Mouse (Mus musculus): ENCODE results near the gene Ehmt2. TPM values are rescaled to one million over a fixed set of nuclear protein-coding genes. Genes with fewer than 3 reads are reported as not detected.

Ehmt2 gene
- polyA plus RNA-seq (2017; shearing (Covaris generic)) = 45.6 TPM

DNA sequence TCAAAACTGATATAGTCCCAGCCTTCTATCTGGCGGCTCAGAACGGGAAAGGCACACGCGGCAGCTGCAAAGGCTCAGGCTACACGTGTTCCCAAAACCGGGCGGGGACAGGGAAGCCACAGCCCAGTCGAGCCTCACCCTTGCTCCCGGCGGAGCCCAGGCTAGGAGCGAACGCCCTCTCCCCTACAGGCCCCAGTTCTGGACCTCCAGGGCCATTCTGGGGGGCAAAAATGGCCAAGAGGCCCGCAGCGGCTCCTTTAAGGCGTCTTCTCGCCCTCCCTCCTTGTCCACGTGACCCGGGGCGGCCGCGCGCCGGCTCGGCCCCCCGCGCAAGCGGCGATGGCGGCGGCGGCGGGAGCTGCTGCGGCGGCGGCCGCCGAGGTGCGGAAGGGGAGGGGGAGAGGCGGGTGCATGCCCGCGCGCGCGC lies at the start of gene Ehmt2, which contains the start of gene C2:
Gene Ehmt2, plus strand, starts transcription at position 310 of the 427 bp plus-strand sequence.
Gene C2, minus strand, starts transcription at position 106 of the 427 bp plus-strand sequence.

DNA sequence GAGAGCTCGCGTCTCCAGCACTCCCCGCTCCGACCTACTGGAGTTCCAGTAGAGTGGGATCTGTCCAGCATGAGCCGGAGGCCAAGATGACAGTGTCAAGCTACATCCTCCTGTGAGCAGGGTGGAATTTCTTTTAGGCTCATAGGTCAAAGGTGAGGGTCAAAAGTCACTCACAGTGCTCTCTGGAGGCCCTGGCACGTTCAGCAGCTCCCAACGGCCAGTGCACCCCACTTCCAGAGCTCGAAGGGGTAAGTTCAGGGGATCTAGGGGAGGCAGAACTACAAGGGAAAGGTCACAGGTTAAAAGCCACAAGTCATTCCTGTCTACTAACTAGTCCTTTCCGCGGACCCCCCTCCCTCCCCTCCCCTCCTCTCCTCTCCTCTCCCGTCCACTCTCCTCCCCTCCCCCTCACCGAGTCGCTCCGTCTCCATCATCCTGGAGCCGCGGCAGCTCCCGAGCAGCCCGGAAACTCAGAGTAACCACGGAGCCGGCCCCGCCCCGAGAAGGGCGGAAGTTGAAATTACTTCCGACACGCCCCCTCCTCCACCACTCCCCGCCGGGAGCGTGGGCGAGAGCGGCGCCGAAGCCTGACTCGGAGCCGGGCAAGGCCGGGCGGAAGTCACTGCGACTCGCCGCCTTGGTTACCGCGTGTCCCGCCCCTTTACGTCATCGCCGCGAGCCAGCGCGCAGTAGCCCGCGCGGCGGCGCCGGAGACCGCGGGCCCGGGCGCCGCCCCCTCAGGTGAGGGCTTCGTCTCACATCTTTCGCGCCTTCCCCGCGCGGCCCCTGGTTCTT lies 48.4 kb upstream of the Ehmt2 start, which contains the start of the genes Skiv2l and Nelfe:
Gene Skiv2l, minus strand, starts transcription at position 489 of the 795 bp plus-strand sequence.
Gene Nelfe, plus strand, starts transcription at position 670 of the 795 bp plus-strand sequence.

DNA sequence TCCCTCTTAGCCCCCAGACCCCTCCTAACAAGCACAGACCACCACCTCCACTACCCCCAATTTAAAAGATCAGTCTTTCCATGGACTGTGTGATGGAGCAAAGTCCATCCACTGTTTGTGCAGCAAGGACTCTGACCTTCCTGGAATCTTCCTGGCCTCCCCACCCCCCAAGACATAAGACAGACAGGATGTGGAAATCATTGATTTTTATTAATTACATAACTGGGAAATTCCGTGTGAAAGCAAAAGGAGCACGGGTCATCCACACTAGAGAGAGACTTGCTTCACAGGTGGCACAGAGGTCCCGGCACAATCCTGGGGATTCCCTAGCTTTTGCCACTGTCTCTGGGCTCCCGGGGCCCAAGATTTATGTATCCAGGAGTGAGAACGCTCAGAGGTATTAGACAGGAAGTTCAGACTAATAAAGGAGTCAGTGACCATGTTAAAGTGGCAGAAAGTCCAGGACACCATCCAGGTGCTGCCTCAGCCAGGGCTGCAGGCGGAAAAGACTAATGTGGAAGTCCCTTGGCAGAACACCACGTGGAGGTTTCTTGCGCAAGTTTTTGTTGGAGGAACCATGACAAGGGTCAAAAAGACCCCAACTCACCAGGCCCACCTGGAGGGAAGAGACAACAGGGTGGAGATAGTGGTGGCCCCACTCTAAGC lies 35.7 kb upstream of the Ehmt2 start, which contains the start of gene Cfb:
Gene Cfb, minus strand, starts transcription at position 103 of the 666 bp plus-strand sequence.

DNA sequence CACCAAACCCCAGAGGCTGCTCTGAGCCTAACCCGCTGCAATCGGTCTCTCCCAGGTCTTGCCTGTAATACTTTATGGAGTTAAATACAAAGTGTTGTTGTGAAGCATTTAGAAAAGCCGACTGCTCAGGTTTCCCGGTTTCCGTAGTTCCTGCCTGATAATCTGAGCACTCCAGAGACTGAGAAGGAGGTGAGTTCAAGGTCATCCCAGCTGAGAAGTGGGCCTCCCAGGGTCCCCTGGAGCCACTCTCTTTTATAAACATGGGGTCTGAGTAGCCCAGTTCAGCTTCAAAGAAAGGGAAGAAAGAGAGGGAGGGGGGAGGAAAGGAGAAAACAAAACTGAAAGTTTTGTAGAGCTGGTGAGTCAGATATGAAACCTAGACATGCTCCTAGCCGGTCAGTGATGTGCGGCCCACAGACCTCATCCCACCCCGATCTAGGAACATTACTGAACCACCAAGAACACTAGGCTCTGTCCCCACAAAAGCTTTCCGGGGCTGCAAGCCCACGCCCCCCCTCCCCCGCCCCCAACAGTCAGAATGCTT lies 18.9 kb upstream of the Ehmt2 start, which contains the start of gene Zbtb12:
Gene Zbtb12, plus strand, starts transcription at position 148 of the 544 bp plus-strand sequence.

DNA sequence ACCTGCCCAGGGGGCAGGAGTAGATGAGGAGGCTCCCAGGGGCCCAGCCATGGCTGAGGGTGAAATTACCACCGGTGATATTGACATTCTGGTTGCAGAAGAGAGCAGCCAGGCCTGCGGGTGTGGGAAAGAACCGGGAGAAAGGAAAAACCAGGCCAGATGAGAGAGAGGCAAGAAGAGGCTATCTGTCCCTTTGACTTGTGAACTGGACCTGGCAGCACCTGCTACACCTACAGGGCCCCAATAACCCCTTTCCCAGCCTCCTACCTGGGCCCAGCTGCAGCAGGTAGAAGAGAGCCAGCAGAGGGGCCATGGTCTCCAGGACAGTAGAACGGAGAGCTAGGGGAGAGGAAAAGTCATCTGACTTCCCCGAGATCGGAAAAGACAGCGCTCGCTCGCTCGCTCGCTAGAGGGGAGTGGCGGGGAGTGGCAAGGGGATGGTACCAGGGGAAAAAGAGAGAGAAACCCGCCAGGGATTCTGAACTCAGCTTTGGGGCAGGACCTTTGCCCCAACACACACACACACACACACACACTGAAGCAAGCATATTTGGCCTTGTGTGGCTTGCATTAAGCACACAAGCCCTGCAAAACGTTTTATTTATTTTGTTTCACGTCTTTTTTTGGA lies 16.5 kb upstream of the Ehmt2 start, which contains the start of gene Gm20547:
Gene Gm20547, minus strand, starts transcription at position 360 of the 628 bp plus-strand sequence.

DNA sequence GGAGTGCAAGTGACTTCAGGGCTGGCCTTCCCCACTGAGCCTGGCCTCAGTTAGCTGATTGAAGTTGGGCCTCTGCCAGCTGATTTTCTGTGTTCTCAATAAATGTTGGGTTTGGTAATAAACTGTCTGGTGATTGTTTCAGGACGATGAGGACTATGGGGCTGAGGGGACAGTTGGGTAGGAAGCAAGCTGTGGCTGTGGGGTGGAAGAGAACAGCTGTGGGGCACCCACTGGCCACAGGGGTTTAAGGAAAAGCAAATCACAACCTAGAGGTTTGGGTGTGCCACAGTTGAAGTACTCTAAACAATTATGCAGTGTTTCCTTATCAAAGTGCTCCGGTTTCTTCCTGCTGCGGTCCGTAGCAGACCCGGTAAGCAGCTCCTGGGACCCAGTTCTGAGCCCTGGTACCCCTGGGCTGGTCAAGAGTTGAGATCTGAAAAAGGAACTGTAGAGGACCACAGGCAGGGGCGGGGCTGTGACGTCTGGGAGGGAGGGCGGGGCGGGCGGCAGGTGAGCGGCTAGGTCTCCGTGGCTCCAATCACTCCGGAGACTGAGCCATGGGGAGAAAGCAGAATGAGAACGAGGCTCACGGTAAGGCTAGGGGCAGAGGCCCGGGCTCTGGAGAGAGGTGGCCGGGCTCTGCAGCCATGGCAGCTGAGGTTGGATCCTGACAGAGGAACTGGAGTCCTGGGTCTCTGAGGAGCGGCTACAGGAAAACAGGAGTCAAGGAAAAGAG lies 15.8 kb downstream of the Ehmt2 start, which contains the start of gene Slc44a4:
Gene Slc44a4, plus strand, starts transcription at position 537 of the 736 bp plus-strand sequence.

DNA sequence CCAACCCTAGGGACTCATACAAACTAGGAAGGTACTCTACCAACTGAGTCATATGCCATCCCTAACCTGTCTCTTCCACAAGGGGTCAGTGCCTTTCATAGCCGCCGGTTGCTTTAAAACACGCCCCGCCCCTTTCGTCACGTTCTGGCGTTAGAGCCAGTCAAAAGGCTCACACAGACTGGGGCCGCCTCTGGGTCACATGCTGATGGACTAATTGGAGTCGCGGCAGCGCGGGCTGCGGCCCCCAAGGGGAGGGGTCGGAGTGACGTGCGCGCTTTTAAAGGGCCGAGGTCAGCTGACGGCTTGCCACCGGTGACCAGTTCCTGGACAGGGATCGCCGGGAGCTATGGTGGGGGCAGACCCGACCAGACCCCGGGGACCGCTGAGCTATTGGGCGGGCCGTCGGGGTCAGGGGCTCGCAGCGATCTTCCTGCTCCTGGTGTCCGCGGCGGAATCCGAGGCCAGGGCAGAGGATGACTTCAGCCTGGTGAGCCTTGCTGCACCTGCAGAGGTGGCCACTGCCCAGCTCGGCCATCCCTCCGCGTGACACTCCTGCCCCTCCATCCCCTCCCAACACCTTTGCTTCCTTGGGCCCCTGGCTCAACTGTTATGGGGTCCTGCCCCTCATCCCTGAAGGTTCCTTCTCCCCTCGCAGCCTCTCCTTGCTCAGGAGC lies 32.9 kb downstream of the Ehmt2 start, which contains the start of gene Neu1:
Gene Neu1, plus strand, starts transcription at position 193 of the 674 bp plus-strand sequence.

DNA sequence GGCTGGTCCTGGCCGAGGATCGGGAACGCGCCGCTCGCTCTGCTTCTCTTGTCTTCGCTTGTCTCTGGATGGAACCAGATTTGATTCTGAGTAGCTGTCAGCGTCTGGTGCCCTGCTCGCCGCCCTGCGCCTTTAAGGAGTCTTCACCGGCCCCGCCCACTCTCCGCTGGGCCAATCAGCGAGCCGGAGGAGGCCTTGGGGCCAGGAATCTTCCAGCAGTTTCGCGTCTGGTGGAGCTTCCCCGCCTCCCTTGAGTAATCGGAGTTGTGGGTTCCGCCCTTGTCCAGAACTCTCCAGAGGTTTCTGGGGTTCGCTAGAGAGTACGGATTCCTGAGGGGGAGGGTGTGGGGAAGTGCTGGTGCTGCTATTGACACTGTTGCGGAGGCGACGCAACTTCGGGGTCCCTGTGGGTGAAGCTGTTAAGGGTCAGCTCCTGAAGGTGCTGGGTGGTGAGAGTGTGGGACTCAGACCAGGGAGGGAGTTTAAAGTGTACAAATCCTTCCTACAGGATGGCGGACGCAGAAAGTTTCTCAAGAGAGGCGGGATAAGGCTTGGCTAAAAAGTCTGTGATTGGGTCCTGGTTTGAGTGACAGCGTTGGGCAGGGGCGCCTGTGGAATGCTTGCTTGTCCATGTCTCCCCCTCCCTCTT lies 61.0 kb downstream of the Ehmt2 start, which contains the start of gene Hspa1b:
Gene Hspa1b, minus strand, starts transcription at position 109 of the 649 bp plus-strand sequence.

Other genes with a start within 250 kb of the Ehmt2 start
- gene Tnxb, start 227.9 kb upstream of the Ehmt2 start, polyA plus RNA-seq (2017; shearing (Covaris generic)) = not detected
- not detected for gene C4b, start 154.6 kb upstream of the Ehmt2 start, polyA plus RNA-seq (2017; shearing (Covaris generic))
- gene Cyp21a1, start 93.9 kb upstream of the Ehmt2 start, polyA plus RNA-seq (2017; shearing (Covaris generic)) = not detected
- 38.5 TPM for gene Stk19, start 61.5 kb upstream of the Ehmt2 start, polyA plus RNA-seq (2017; shearing (Covaris generic))
- gene Dxo, start 61.5 kb upstream of the Ehmt2 start, polyA plus RNA-seq (2017; shearing (Covaris generic)) = 96.4 TPM
- 169 TPM for gene Skiv2l, start 48.3 kb upstream of the Ehmt2 start, polyA plus RNA-seq (2017; shearing (Covaris generic))
- 48.6 TPM for gene Nelfe, start 48.1 kb upstream of the Ehmt2 start, polyA plus RNA-seq (2017; shearing (Covaris generic))
- 1.4 TPM for gene Cfb, start 36.0 kb upstream of the Ehmt2 start, polyA plus RNA-seq (2017; shearing (Covaris generic))
- 0.66 TPM for gene Zbtb12, start 19.0 kb upstream of the Ehmt2 start, polyA plus RNA-seq (2017; shearing (Covaris generic))
- not detected for gene Gm20547, start 16.4 kb upstream of the Ehmt2 start, polyA plus RNA-seq (2017; shearing (Covaris generic))
- gene C2, start 204 bp upstream of the Ehmt2 start, polyA plus RNA-seq (2017; shearing (Covaris generic)) = 3.3 TPM
- not detected for gene Slc44a4, start 16.0 kb downstream of the Ehmt2 start, polyA plus RNA-seq (2017; shearing (Covaris generic))
- gene Neu1, start 32.8 kb downstream of the Ehmt2 start, polyA plus RNA-seq (2017; shearing (Covaris generic)) = 107 TPM
- gene Hspa1b, start 60.8 kb downstream of the Ehmt2 start, polyA plus RNA-seq (2017; shearing (Covaris generic)) = 15.1 TPM
- gene Gm20481, start 71.4 kb downstream of the Ehmt2 start, polyA plus RNA-seq (2017; shearing (Covaris generic)) = not detected
- gene Hspa1a, start 73.7 kb downstream of the Ehmt2 start, polyA plus RNA-seq (2017; shearing (Covaris generic)) = 4.3 TPM
- 0.13 TPM for gene Hspa1l, start 74.2 kb downstream of the Ehmt2 start, polyA plus RNA-seq (2017; shearing (Covaris generic))
- gene Lsm2, start 83.4 kb downstream of the Ehmt2 start, polyA plus RNA-seq (2017; shearing (Covaris generic)) = 60.3 TPM
- 276 TPM for gene Vars, start 102.5 kb downstream of the Ehmt2 start, polyA plus RNA-seq (2017; shearing (Covaris generic))
- 0.44 TPM for gene Vwa7, start 118.1 kb downstream of the Ehmt2 start, polyA plus RNA-seq (2017; shearing (Covaris generic))
- 4.4 TPM for gene Sapcd1, start 129.5 kb downstream of the Ehmt2 start, polyA plus RNA-seq (2017; shearing (Covaris generic))
- 1.5 TPM for gene Msh5, start 148.3 kb downstream of the Ehmt2 start, polyA plus RNA-seq (2017; shearing (Covaris generic))
- gene Clic1, start 151.5 kb downstream of the Ehmt2 start, polyA plus RNA-seq (2017; shearing (Covaris generic)) = 611 TPM
- gene Ddah2, start 160.6 kb downstream of the Ehmt2 start, polyA plus RNA-seq (2017; shearing (Covaris generic)) = 2.5 TPM
- gene Ly6g6c, start 166.9 kb downstream of the Ehmt2 start, polyA plus RNA-seq (2017; shearing (Covaris generic)) = not detected
- gene Mpig6b, start 167.7 kb downstream of the Ehmt2 start, polyA plus RNA-seq (2017; shearing (Covaris generic)) = not detected
- not detected for gene Ly6g6e, start 178.4 kb downstream of the Ehmt2 start, polyA plus RNA-seq (2017; shearing (Covaris generic))
- not detected for gene Ly6g6d, start 179.6 kb downstream of the Ehmt2 start, polyA plus RNA-seq (2017; shearing (Covaris generic))
- not detected for gene Ly6g6f, start 187.1 kb downstream of the Ehmt2 start, polyA plus RNA-seq (2017; shearing (Covaris generic))
- 86.4 TPM for gene Abhd16a, start 190.8 kb downstream of the Ehmt2 start, polyA plus RNA-seq (2017; shearing (Covaris generic))
- not detected for gene Ly6g5c, start 209.8 kb downstream of the Ehmt2 start, polyA plus RNA-seq (2017; shearing (Covaris generic))
- gene Ly6g5b, start 217.0 kb downstream of the Ehmt2 start, polyA plus RNA-seq (2017; shearing (Covaris generic)) = 2.4 TPM
- 62.3 TPM for gene Gpank1, start 223.0 kb downstream of the Ehmt2 start, polyA plus RNA-seq (2017; shearing (Covaris generic))
- gene Csnk2b, start 223.6 kb downstream of the Ehmt2 start, polyA plus RNA-seq (2017; shearing (Covaris generic)) = 279 TPM
- gene D17H6S53E, start 227.9 kb downstream of the Ehmt2 start, polyA plus RNA-seq (2017; shearing (Covaris generic)) = 5.5 TPM
- not detected for gene Apom, start 233.6 kb downstream of the Ehmt2 start, polyA plus RNA-seq (2017; shearing (Covaris generic))
- 48.9 TPM for gene Bag6, start 236.7 kb downstream of the Ehmt2 start, polyA plus RNA-seq (2017; shearing (Covaris generic))

Measured in inflammation-experienced regulatory T-cells, adult 16 weeks (primary cell).